Mouse (Mus musculus): ENCODE results near the gene Pou3f1.

The Pou3f1 gene

DNA sequence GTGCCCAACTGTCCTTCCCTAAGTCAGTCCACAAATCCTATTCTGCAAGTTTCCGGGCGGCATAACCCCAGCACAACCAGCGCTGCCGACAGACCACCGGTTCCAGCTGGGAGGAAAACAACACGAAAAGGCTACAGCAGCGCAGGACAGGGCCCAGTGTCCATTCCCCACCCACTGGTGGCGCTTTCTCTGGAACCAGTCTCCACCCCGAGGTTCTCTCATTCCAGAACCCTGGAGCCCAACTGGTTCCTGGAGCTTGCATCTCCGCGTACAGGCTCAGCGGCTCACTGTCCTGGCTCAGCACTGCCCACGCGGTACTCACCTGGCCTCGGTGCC, at the start of gene Pou3f1:
TSS of gene Pou3f1 (plus strand) at position 290 of the 336 bp plus-strand sequence.
- peak in 1 of 2 experiments; percentile 19 for DNase-seq (ENCODE audit: low spot score in 2 of 2)

DNA sequence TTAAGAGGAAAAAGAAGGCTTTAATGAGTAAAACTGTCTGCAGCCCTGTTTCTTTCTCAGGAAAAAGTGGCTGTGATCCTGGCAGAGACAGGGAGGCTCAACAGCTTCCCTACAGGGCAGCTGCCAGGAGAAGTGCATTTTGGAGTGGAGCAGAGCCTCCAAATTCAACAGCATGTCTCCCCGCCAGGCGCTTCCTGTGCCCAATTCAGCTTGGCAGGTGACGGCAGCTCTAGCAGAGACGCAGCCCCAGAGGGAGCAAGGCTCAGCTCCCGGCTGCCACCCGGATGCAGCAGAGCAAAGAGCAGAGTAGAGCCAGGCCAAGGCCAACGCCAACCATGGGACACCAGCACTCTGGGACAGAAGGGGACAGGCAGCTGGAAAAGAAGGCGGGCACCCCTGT, 49.4 kb upstream of the Pou3f1 start:
- DNase-seq (ENCODE audit: low spot score in 2 of 2): peak in 1 of 2 experiments; percentile 51

DNA sequence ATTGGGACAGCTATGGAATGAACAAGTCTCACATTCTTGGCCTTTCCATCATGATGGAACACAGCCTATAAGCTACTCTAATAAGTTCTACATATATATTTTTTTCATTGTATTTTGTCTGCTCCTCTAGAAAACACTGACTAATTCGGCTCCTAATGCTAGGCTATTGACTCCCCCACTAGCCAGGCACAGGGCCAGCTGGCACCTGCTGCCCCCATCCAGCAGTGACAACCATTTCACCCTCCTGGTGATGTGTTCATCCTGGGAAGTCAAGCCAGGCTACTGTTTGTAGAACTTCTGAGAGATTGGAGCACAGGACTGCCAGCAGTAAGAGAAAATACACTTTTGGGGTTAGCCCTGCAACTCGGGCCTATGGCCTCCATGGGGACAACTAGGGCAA, 46.5 kb upstream of the Pou3f1 start:
- no peak for DNase-seq (ENCODE audit: low spot score in 2 of 2)

DNA sequence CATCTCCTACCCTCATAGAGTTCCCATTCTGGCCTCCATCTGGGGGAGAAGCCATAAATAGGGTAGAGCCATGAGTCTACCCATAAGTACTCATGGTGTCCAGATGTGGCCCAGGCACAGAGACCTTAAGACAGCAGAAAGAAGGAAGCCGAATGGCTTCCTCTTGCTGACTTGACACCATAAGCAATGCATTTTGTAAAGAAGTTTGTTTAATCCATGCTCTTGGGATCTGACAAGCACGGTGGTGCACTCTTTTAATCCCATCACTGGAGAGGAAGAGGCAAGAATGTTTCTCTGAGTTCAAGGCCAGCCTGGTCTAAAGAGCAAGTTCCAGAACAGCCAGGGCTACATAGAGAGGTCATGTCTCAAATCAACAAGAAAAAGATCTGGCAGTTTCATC, 45.9 kb upstream of the Pou3f1 start, which contains the start of gene 3100002H09Rik:
TSS of gene 3100002H09Rik (minus strand) at position 101 of the 400 bp plus-strand sequence.
- no peak for DNase-seq (ENCODE audit: low spot score in 2 of 2)

DNA sequence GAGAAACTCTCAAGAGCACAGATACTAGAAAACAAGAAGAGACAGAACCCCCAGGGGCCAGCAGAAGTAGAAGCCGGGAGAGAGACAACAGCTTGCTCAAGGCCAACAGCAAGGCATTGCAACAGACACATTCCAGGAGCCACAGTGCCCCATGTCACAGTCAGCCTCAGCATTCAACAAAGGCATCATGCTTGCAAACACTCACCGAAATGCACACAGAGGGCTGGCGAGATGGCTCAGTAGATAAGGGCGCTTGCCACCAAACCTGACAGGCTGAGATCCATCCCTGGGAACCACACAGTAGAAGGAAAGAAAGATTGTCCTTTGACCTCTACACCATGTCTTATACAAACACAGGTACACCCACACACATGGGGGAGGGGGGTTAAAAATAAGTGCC, 44.8 kb upstream of the Pou3f1 start:
- no peak for DNase-seq (ENCODE audit: low spot score in 2 of 2)

DNA sequence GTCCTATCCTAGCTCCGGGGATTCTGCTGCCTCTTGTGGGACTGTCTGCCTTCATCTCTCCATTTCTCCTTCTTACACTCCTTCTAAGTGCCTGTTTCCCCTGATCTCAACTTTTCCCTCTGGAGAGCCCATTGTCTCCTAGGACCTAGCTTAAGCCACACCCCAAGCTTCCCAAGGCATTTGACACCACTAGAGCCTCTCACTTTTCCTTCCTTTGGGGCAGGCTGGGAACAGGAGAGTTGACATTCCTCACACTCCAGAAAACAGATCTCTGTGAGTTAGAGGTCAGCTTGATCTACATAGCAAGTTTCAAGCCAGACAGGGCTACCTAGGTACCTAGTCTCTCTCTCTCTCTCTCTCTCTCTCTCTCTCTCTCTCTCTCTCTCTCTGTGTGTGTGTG, 42.4 kb upstream of the Pou3f1 start:
- DNase-seq (ENCODE audit: low spot score in 2 of 2): no peak

DNA sequence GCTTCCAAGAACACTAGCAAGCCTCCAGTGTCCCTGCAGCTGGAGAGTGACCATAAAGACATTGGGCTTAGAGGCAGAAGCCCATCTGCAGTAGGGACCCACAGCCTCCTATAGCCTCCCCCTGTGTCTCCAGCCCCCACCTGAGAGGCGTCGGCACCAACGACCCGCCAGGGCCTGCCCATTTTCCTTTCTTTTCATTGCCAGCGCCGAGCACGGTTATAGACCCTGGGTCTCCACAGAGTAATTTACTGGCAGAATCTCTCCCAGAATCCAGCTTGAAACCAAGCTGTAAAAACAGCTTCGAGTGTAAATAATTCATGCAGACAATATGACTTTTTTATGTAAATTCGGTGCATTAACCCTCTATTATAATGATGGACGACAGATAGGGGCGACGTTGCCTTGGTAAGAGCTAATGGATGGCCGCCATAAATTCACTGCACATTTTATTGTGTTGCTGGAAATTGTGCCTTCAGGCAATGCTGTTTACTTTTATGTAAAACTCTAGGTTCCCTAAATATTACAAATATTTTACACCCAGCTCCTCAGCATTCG, 41.1 kb upstream of the Pou3f1 start:
- no peak for DNase-seq (ENCODE audit: low spot score in 2 of 2)

DNA sequence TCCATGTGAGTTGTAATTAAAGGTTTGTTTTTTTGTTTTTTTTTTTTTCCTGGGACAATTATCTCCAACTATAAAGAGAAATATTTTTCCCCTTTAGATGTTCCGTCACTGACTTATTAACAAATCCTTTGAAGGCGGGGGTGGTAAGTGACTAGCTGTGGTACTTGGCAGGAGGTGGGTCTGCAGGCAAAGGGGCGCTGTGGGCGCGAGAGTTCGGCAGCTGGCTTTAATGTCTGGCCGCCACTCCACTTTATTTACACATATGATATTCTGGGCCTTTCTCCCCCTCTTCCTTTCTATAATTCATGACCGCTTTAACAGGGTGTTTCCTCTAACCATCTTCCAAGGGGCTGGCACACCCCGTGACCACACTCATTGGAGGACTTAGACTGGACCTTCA, 40.6 kb upstream of the Pou3f1 start:
- no peak for DNase-seq (ENCODE audit: low spot score in 2 of 2)

DNA sequence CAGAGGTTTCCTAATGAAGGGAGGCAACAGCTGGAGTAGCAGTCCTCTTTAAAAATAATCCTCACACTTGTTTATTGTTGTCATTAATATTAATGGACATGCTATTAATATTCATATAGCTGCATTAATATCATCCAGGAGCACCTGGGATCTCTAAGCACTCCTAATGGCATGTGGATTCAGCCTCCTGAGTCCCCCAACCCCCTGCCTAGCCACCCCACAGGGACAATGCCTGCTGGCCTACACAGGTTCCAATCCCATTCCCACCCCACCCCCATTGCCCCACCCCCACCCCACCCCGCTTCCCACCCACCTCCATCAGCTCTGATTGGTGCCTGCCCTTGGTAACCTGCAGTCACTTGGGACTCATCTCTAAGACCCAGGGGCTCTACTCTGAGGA, 40.0 kb upstream of the Pou3f1 start:
- no peak for DNase-seq (ENCODE audit: low spot score in 2 of 2)

DNA sequence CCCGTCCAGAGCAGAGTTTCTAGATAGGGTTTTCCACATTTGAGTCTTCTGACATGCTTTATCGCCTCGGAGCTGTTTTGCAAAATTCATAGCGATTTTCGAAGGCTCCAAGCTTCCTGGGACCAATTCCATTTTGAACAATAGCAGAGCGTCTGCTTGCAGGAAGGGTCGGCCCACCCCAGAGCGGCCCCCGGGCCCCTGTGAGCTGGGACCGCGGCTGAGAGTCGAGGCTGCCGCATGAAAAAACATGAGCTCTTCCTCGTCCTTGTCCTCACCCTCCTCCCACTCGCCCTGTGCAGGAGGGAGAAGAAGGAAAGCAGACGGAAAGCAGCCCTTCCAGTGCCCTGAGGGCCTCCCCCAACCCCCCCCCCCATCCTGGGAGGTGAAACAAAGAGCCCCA, 38.0 kb upstream of the Pou3f1 start:
- no peak for DNase-seq (ENCODE audit: low spot score in 2 of 2)

DNA sequence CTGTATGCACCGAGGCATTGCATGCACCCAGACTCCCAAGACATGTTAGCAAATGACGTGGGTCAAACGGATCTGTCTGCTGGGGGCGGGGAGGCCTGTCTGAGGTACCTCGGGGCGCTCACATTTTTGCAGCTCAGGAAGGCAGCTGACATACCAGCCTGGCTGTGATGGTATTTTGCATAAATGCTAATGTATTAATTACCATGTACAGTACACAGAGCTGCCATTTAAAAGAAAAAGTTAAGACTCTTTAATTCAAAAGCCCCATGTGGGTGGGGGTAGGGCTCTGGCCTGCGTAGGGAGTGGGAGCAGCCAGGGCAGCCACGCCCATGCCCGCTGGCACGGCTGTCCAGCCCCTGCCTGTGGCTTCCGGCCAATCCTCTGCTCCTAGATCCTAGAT, 35.2 kb upstream of the Pou3f1 start:
- DNase-seq (ENCODE audit: low spot score in 2 of 2): no peak

DNA sequence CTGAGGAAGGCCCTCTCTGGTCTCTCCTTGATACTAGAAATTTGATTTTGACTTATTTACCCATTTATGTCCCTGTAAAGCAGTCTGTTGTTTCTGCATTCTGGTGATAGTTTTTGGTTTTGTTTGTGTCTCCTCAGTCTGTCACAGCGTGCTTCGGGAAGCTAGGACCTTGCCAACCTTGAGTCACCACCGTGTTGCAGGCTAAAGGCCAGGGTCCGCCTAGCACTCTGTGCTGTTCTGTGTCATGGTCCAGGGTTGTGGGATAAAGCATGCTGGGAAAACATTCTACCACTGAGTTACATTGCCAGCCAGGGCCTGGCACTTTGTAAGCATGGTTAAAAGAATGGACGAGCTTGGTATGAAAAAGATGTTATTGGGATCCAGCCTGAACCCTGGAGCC, 34.0 kb upstream of the Pou3f1 start:
- DNase-seq (ENCODE audit: low spot score in 2 of 2): no peak

DNA sequence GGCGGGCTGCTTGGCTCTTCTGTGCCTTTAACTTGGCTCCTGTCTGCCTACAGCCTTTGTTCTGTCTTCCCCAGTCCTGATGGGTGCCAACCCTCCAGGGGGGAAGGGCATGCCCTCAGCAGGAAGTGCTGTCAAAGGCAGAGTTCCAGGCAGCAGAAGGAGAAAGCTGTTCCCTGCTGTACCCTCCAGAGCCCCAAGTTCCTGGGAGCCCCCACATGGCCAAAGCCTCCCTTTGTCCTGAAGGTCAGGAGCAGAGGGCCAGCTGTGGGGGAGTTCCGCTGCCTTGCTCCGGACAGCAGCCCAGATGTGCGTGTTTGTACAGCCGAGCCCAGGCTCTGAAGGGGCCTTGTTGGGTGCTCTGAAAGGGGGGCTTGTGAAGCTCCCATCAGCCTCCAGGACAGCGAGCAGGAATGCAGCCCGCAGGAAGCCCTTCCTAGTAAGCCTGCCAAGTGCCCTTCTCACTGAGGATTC, 32.5 kb upstream of the Pou3f1 start:
- peak in 1 of 2 experiments; percentile 23 for DNase-seq (ENCODE audit: low spot score in 2 of 2)

DNA sequence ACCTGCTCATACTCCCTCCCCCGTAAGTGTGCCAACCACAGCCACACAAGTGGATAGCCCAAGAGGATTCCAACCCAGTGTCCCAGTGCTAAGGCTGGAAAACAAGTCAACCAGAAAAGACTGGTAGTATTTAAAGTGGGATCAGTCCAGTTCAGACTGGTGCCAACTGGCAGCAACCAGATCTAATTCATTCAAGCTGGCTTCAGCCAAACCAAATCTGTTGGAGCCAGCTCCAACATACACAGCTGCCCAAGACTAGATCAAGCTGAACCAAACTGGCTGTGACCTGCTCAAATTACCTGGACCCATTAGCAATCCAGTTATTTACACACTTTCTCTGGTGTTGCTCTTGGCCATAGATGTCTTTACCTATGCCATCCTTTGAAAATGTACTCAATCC, 29.8 kb upstream of the Pou3f1 start:
- DNase-seq (ENCODE audit: low spot score in 2 of 2): no peak

DNA sequence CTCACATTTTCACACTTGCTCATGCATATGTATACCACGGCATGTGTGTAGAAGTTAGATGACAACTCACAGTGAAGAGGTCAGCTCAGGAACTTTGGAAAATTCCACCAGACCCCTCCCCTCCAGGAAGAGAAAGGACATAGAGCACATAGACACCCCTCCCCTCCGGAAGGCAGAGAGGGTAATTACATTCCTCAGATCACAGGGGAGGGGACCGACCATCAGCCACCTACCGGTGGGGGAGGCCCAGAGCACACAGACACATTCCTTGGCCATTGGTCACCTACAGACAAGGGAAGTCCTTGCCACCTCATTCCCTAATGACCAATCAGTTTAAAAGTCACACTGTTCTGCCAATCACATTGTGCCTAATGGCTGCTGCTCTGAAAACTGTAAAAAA, 25.2 kb upstream of the Pou3f1 start:
- DNase-seq (ENCODE audit: low spot score in 2 of 2): no peak

DNA sequence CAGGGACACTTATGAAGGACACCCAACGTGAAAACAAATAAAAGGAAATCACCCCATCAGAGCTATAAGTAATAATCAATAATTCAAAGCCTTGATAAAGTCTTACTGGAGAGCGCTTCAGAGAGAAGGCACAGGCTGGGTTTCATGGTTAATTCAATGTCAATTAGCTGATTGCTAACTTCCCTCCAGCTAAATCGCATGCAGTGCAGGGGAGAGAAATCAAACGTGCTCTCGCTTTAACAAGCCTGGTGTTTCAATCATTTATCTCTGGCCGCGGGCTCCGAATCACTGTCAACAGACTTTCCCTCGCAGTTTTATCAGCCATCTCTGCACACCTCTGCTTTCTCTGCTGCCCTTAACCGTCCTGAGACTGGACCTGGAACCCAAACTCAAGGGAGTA, 23.8 kb upstream of the Pou3f1 start:
- no peak for DNase-seq (ENCODE audit: low spot score in 2 of 2)

DNA sequence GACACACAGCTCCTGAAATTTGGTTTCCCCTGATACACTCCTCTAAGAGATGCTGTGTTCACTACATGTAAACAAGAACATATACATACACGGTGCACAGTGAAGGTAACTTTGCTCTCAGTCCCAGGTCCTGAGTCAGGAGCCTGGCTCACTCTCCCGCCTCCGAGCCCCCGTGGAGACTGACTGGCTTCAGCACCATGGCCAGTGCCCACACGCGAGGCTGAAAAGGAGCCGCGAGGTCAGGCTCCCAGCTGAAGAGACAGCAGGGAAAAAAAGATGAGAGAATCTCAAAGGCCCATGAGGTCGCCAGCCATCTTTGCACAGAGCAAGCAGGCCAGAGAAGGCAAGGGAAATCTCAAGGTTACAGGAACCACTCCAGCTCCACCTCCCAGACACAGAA, 23.3 kb upstream of the Pou3f1 start:
- DNase-seq (ENCODE audit: low spot score in 2 of 2): no peak

DNA sequence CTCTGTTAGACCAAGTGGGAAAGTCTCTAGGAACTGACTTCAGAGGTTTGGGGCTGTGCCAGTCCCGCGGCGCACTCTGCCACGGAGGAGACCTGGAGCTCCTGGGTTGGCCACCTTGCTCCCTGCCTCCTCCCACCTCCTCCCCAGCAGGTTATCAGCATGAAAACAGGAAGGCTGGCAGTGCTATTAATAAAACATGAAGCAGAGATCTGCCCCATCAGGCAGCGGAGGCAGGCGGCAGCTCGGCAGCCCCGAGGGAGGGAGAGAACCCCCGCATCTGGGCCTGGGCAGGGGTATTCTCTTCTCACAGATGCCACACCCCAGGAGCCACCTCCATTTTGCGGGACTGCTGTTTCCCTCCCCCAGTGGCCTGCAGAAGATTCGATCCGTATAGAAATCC, 16.9 kb upstream of the Pou3f1 start:
- no peak for DNase-seq (ENCODE audit: low spot score in 2 of 2)

DNA sequence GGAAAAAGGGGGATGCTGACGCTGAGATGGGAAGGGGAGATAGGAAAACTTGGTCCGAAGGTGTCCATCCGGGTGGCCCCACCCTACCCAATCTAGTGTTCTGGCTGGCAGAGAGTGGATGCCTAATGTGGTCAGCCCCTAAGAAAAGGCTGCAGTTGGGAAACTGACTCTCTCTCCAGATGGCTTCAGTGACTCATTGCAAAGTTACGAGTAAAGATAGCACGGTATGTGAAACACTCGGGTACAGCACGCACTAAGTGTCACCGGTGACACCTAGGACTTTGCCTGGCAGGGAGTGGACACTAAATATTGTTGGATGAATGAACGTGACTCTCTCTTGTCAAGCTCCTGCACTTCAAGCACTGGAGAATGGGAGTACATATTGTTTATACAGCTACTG, 12.7 kb upstream of the Pou3f1 start:
- no peak for DNase-seq (ENCODE audit: low spot score in 2 of 2)

DNA sequence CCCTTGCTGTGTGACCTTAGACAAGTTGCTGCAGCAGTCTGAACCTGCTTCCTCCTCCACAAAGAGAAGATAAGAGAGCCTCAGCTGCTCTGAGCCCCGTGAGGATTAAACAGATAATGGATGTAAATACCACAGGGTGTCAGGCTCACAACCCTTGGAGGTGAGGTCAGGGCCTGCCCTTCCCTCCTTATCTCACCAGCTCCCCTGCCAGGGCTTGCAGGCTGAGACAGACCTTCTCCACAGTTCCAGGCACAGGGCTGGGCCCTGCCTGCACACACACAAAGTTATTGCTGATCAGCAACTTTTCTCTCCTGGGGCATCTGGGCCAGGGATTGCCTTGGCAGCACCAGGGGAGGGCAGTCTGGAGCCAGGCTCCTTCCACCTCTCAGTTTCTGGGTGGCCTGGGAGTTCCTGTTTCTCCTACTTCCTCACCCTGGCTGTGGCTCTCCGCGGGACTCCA, 11.6 kb upstream of the Pou3f1 start:
- no peak for DNase-seq (ENCODE audit: low spot score in 2 of 2)

DNA sequence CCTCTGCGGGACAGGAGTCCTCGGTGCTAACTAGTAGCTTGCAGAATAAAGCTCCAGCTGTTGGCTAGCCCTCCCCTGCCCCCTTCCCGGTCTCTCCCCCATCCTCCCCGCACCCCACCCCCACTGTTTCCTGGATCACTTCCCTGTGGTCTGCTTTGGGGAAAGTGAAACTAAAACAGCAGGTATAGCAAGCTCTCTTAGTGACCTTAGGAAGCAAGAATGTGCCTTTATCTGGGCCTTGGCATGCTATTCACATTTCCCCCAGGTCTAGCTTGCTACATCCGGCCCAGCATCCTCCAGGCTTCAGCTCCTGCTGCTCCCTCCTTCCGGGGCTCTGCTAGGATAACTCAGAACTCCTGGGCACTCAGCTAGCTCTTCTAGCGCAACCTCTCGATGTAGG, 10.0 kb upstream of the Pou3f1 start:
- DNase-seq (ENCODE audit: low spot score in 2 of 2): no peak

DNA sequence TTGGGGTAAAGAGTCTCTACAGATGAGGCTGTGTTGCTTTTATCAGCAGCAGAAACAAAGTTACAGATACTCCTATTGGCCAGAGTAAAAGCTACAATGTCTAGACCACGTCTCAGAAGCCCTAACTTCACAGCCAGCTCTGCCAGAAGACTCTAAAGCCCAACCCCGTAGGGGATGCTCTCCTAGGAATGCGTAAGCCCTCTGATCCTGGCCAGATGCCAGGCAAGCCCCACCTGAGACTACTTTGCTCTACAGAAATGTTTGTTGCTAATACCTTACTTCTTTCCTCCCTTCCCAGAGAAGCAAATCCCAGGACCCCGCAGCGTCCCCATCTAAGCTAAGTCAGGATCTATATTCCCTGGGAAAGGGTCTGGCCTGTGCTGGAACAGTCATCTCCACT, 8.7 kb upstream of the Pou3f1 start:
- no peak for DNase-seq (ENCODE audit: low spot score in 2 of 2)

DNA sequence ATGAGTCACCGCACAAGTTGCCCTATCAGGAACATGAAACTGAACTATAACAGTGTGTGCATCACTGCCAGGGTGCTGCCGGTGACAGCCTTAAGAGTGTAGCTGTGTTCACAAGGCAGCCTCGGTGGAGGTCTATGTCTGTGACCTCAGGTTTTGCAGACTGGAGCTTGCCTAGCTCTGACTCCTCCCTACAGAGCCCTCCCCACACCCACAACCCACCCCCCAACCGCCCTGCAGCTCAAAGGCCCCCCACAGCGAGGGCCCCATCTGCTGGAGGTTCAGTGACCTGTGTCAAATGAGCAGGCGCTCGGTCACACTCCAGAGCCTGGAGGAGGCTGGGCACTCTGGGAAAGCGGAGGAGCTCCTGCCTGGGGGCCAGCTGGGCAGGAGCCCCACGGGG, 3.7 kb upstream of the Pou3f1 start:
- DNase-seq (ENCODE audit: low spot score in 2 of 2): no peak

DNA sequence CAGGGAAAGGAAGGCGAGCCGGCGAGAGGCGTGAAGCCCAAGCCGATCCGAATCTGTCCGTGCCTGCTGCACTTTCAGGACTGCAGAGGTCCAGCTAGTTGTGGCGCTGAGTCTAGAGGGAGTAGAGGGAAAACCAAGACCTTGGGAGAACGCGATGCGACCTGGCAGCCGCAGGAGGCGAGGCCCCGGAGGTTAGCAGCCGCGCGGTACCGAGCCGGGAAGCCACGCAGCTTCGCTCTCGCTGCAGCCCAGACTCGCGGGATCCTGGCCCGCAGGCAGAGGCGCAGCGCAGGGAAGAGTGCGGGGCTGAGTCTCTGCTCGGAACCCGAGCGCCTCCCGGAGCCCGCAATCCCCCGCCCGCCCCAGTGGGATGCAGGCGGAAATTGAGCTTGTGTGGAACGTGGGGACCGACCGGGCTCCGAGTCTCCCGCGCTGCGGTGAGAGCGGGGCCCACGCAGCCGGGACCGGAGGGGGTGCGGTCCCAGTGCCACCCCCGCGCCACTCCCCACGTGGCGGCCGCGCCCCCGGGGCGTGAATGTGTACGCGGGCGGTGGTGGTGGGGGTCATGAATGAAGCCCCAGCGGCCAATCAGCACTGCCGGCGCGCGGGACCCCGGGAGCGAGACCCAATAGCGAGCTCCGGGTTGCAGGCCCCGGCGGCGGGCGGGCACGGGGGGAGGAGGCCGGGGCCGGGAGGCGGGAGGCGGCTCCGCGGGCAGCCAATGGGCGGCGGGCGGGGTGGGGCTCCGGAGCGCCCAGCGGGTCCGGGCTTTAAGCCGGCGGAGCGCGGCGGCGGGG, 445 bp downstream of the Pou3f1 start:
- DNase-seq (ENCODE audit: low spot score in 2 of 2): peak; percentile 83 to 86
